Mouse (Mus musculus) thymus, postnatal 14 days (tissue): ENCODE data around the gene Gm3411.
"Not testable (repeated sequence)": the region's sequence is repeated elsewhere in the genome, so short reads cannot be mapped to it uniquely, and the experiment has no call there.

Experiments used
- DNase-seq: peaks from one replicate; pipeline ENCODE4 v3.0.0; 2021

Gene Gm3411

DNA sequence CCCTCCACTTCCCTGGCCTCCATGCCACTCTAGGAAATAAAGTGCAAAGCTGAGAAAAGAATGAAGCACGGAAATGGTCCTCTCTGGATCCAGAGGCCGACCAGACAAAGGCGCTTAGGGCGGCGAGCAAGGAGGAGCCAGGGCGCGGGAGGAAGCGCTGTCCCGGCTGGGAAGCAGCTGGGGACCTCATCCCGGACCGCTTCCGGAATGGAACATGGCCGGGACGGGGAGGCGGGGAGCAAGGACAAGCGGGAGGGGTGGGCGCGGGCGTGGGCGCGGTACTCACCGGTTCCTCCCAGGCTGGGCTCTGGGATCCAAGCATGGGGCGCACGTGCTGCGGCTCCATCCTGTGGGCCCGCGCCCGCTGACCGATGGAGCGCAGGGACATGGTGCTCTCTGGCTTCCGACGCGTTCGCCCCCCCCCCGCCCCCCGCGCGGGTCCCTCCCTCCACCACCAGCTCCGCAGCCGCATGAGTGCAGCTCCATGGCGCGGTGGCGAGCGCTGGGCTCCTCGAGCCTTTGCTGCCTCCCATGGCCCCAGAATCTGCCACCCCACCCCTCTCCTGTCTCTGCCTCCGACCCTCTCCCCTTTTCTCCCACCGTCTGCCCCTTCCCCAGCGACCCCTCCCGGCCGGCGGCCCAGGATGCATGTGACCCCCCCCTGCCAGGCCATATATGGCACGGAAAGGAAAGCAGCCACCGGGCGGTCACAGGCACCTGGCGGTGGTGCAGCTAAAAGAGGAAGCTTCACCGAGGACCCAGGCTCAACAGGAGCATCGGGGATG lies at the start of gene Gm3411:
Gene Gm3411, minus strand, starts transcription at position 320 of the 785 bp plus-strand sequence.
- DNase-seq: peak; percentile 9

DNA sequence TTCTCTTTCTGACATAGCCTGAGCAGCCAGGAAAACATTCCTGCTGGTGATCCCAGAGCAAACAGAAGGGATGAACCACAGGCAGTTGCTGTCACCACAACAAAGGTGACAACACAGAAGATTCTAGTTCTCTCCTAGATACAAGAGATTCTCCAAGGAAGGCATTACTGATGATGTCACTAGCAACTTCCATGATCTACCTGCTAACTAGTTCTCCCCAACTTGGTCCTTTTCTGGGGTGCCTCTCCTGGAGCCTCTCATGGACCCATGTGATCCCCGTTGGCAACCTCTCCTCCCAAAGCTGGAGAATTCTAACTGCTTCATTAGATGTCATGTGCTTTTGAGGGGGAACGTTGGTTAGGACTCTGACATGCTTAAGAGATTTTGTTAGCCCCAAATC lies 17.7 kb upstream of the Gm3411 start, which contains the start of gene Gm21103:
Gene Gm21103, minus strand, starts transcription at position 101 of the 400 bp plus-strand sequence.
- DNase-seq: not testable (repeated sequence)

DNA sequence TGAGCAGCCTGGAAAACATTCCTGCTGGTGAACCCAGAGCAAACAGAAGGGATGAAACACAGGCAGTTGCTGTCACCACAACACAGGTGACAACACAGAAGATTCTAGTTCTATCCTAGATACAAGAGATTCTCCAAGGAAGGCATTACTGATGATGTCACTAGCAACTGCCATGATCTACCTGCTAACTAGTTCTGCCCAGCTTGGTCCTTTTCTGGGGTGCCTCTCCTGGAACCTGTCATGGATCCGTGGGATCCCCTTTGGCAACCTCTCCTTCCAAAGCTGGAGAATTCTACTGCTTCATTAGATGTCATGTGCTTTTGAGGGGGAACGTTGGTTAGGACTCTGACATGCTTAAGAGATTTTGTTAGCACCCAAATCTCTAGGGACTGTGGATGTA lies 67.9 kb downstream of the Gm3411 start, which contains the start of gene Gm21560:
Gene Gm21560, minus strand, starts transcription at position 101 of the 400 bp plus-strand sequence.
- not testable (repeated sequence) for DNase-seq
